Mouse (Mus musculus): ENCODE data around the gene Tprkb. TPM values are rescaled to one million over a fixed set of nuclear protein-coding genes. Genes with fewer than 3 reads are reported as not detected.

Gene Tprkb
- polyA plus RNA-seq, 1 experiment from 2014 or later: 57.0 TPM

Other genes starting within 250 kb of the Tprkb start
- gene Nat8f7, start 198.7 kb upstream of the Tprkb start, polyA plus RNA-seq (2015; fragmentation: Nextera tagmentation; extraction: Ambion mirVana): 0.11 TPM in 1 of 2 replicates, not detected in the other
- gene Nat8f3, start 146.1 kb upstream of the Tprkb start, polyA plus RNA-seq (2015; fragmentation: Nextera tagmentation; extraction: Ambion mirVana): 0.25 and 0.48 TPM in 2 replicates
- gene Nat8f6, start 90.9 kb upstream of the Tprkb start, polyA plus RNA-seq (2015; fragmentation: Nextera tagmentation; extraction: Ambion mirVana): not detected in 2 replicates
- gene Nat8f5, start 90.9 kb upstream of the Tprkb start, polyA plus RNA-seq (2015; fragmentation: Nextera tagmentation; extraction: Ambion mirVana): not detected in 2 replicates
- not detected in 2 replicates for gene Nat8, start 79.8 kb upstream of the Tprkb start, polyA plus RNA-seq (2015; fragmentation: Nextera tagmentation; extraction: Ambion mirVana)
- not detected in 2 replicates for gene Nat8f2, start 42.7 kb upstream of the Tprkb start, polyA plus RNA-seq (2015; fragmentation: Nextera tagmentation; extraction: Ambion mirVana)
- gene Nat8f4, start 7.0 kb upstream of the Tprkb start, polyA plus RNA-seq (2015; fragmentation: Nextera tagmentation; extraction: Ambion mirVana): 6.3 and 6.5 TPM in 2 replicates
- gene Nat8f1, start 3.8 kb downstream of the Tprkb start, polyA plus RNA-seq (2015; fragmentation: Nextera tagmentation; extraction: Ambion mirVana): 12.3 and 12.4 TPM in 2 replicates
- 42.4 and 56.3 TPM in 2 replicates for gene Dusp11, start 49.8 kb downstream of the Tprkb start, polyA plus RNA-seq (2015; fragmentation: Nextera tagmentation; extraction: Ambion mirVana)
- not detected in 2 replicates for gene Figla, start 104.3 kb downstream of the Tprkb start, polyA plus RNA-seq (2015; fragmentation: Nextera tagmentation; extraction: Ambion mirVana)
- gene Add2, start 116.8 kb downstream of the Tprkb start, polyA plus RNA-seq (2015; fragmentation: Nextera tagmentation; extraction: Ambion mirVana): 243 and 248 TPM in 2 replicates